ENCODE assay signal across 16 mouse cellular contexts in the genomic region with DNA sequence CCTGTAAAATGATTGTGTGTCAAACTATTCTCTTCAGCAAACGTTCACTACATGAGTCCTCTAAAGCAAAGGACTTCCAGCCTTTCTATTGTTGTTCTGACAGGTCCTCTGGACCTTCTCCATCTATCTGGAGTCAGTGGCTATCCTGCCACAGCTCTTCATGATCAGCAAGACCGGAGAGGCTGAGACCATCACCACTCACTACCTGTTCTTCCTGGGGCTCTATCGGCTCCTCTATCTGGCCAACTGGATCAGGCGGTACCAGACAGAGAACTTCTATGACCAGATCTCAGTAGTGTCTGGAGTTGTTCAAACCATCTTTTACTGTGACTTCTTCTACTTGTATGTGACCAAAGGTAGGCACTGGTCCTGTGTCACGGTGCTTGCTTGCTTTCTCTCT. TPM values are rescaled to one million over a fixed set of nuclear protein-coding genes. Genes with fewer than 3 reads are reported as not detected.
"Had no signal": no experiment of that assay in that cellular context is flagged by ENCODE, and none has a peak within 500 bp of the region (broad histone marks: within the 10 kb centered on the region; RNA-seq: fewer than 3 reads in every experiment).

No protein-coding gene starts in this region.

- H3K4me2 ChIP-seq: kidney, embryonic 15.5 days; liver, embryonic 12.5 days; lung, embryonic 14.5 days; midbrain, embryonic 11.5 days; midbrain, embryonic 15.5 days; neural tube, embryonic 13.5 days had no signal

- H3K4me1 ChIP-seq: liver, embryonic 12.5 days; midbrain, embryonic 15.5 days; neural tube, embryonic 13.5 days had no signal

- ATAC-seq: liver, embryonic 12.5 days; midbrain, embryonic 15.5 days had no signal

- H3K9ac ChIP-seq: kidney, embryonic 15.5 days; liver, embryonic 12.5 days; lung, embryonic 14.5 days; midbrain, embryonic 15.5 days; neural tube, embryonic 13.5 days had no signal

- H3K4me3 ChIP-seq: kidney, embryonic 15.5 days; liver, embryonic 12.5 days; megakaryocyte, embryonic 14.5 days; midbrain, embryonic 15.5 days; neural tube, embryonic 13.5 days had no signal

- H3K27me3 ChIP-seq: kidney, embryonic 15.5 days; midbrain, embryonic 15.5 days; neural tube, embryonic 13.5 days had no signal

- H3K27ac ChIP-seq: liver, embryonic 12.5 days; macrophage; midbrain, embryonic 15.5 days; neural tube, embryonic 13.5 days had no signal

- H3K9me3 ChIP-seq: kidney, embryonic 15.5 days; liver, embryonic 12.5 days; midbrain, embryonic 15.5 days; neural tube, embryonic 13.5 days had no signal

- DNase-seq: kidney, adult 2 months; left cerebral cortex, postnatal 4 days; retina, postnatal 1 day; right cerebral cortex, postnatal 4 days; spleen, adult 18-20 months had no signal

RNA-seq across cellular contexts. Expression of a gene that starts 9.4 kb away (rescaled TPM):
- polyA plus RNA-seq: macrophage had no signal

RNA-seq across cellular contexts. Expression of a gene that starts 20.5 kb away (rescaled TPM):
- polyA plus RNA-seq: liver, embryonic 12.5 days; liver, embryonic 16.5 days; lung, embryonic 14.5 days; macrophage; midbrain, embryonic 11.5 days; neural tube, embryonic 13.5 days; stomach, embryonic 14.5 days; thymus, postnatal 0 days had no signal
